Mouse (Mus musculus) limb, embryonic 11.5 days (tissue): ENCODE results near the gene Ergic1. TPM values are rescaled to one million over a fixed set of nuclear protein-coding genes. Genes with fewer than 3 reads are reported as not detected.

Experiments
- ATAC-seq: fragments of 200-750 bp; cut with Nextera tagmentation; 2 replicates; pipeline ENCODE4 v1.8.0; 2017; ENCODE audit warnings: low read depth; ENCODE audit not compliant: insufficient number of reproducible peaks, low FRiP score, low TSS enrichment
- DNase-seq: peaks from one replicate; pipeline ENCODE4 v3.0.0-alpha.2; 2015; ENCODE audit warnings: low spot score
- H3K27ac ChIP-seq: fragments of 300-500 bp; sonication (generic); replicated peaks from 2 replicates; pipeline ENCODE4 v1.5.1; 2014; ENCODE audit warnings: low read depth, mild to moderate bottlenecking, low read length
- H3K27me3 ChIP-seq: fragments of 300-500 bp; sonication (generic); 2 replicates; pipeline ENCODE4 v1.6.1; 2014; ENCODE audit warnings: mild to moderate bottlenecking, low read length, mixed read lengths; ENCODE audit not compliant: control insufficient read depth, insufficient read depth
- H3K36me3 ChIP-seq: fragments of 300-500 bp; sonication (generic); 2 replicates; pipeline ENCODE4 v1.6.1; 2014; ENCODE audit warnings: mild to moderate bottlenecking, low read length, moderate library complexity, mixed read lengths; ENCODE audit not compliant: control insufficient read depth, insufficient read depth
- H3K4me1 ChIP-seq: fragments of 300-500 bp; sonication (generic); 2 replicates; pipeline ENCODE4 v1.6.1; 2014; ENCODE audit warnings: low read length, mixed read lengths; ENCODE audit not compliant: control insufficient read depth, insufficient read depth
- H3K4me2 ChIP-seq: fragments of 300-500 bp; sonication (generic); 2 replicates; pipeline ENCODE4 v1.6.1; 2014; ENCODE audit warnings: low read depth, mild to moderate bottlenecking, moderate library complexity; ENCODE audit not compliant: severe bottlenecking
- H3K4me3 ChIP-seq: fragments of 300-500 bp; sonication (generic); 2 replicates; pipeline ENCODE4 v1.5.1; 2014; ENCODE audit warnings: low read depth, low read length
- H3K9ac ChIP-seq: fragments of 300-500 bp; sonication (generic); 2 replicates; pipeline ENCODE4 v1.6.1; 2014; ENCODE audit warnings: mild to moderate bottlenecking, low read length
- H3K9me3 ChIP-seq: fragments of 300-500 bp; sonication (generic); 2 replicates; pipeline ENCODE4 v1.6.1; 2016; ENCODE audit warnings: low read length; ENCODE audit not compliant: control insufficient read depth
- WGBS: fragments of 180-500 bp; shearing (Covaris S2); extraction: QIAGEN DNeasy Blood & Tissue Kit; methylation state at CpG from one replicate; pipeline ENCODE4 v1.1.7; 2014; 5-methylcytosine and 5-hydroxymethylcytosine counted together
- polyA plus RNA-seq: library from polyadenylated mRNA; unstranded; fragments of >200 nt; fragmentation: Nextera tagmentation; extraction: Ambion mirVana; gene quantifications from 2 replicates; pipeline ENCODE4 v1.2.1, GENCODE M21; 2014

The Ergic1 gene
- polyA plus RNA-seq, 1 experiment from 2014 or later: 143 TPM

DNA sequence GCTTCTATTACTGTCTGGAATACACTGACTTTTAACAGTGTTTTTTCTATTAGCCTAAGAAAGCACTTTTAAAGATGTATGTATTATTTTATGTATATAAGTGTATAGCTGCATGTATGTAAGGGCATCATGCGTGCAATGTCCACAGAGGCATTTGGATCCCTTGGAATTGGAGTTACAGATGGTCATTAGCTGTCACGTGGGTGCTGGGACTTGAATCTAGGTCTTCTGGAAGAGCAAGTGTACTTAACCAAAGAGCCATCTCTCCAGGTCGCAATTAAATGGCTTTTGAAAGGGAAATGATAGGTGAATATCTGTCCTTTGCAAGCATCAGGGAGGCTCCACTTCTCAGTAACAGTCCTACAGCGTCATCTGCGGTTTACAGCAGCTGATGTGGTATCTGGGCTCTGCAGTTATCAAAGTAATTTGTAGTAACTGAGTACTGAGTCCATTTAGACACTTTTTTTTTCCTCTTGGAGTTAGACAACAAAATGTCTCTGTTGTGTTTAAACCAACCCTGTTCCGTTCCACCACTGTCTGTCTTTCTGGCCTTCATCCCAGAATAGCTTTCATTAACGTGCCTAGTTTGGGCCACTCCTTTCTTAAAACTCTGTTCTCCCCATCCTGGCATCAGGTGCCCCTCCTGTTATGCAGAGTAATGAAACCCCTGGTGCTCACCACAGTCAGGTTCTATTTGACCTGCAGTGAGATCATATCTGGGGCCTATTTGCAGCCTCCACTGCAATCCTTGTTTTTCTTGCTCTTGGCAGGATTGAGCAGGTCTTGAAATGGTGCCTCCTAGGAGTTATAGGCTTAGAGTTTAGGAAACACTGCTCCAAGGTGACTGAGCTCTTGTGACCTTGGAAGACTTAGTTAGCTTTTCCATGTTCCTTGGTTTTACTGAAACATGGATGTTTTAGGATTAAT is 116.7 kb downstream of the Ergic1 start:
- no peak for DNase-seq
- ATAC-seq: no peak
- Histone ChIP-seq H3K27me3 (no peaks in the 10 kb centered on the region), H3K4me1 (no peaks in the 10 kb centered on the region), H3K9ac (no peak overlapping the region), H3K36me3 (no peaks in the 10 kb centered on the region; the same call in 1 of the 2 replicates), H3K9me3 (no peaks in the 10 kb centered on the region), H3K27ac (no peak overlapping the region), H3K4me2 (no peak overlapping the region), H3K4me3 (no peak overlapping the region)
- 91% methylated on average over 7 of the region's 7 CpGs for WGBS

DNA sequence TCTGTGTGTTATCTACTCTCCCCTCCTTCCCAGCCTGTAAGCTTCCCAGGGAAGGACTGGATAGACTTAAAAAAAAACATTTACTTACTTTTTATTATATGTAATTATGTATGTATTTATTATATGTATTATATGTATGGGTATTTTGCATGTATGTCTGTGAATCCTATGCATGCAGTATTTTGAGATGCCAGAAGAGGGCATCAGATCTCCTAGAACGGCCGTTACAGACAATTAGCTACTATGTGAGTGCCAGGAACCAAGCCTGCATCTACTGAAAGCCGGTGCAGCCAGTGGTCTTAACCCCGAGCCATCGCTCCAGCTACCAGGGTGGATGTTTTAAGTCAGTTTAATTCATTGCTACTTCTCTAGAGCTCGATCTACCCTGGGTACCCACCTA is 120.0 kb downstream of the Ergic1 start:
- H3K27me3 ChIP-seq: no peaks in the 10 kb centered on the region
- DNase-seq: no peak
- no peak overlapping the region for H3K27ac ChIP-seq
- H3K4me2 ChIP-seq: no peak overlapping the region
- no peak overlapping the region for H3K4me3 ChIP-seq
- H3K36me3 ChIP-seq: no peaks in the 10 kb centered on the region; the same call in 1 of the 2 replicates
- no peak for ATAC-seq
- WGBS: 89% methylated on average over 6 of the region's 6 CpGs
- H3K4me1 ChIP-seq: no peaks in the 10 kb centered on the region
- H3K9me3 ChIP-seq: no peaks in the 10 kb centered on the region
- H3K9ac ChIP-seq: no peak overlapping the region

DNA sequence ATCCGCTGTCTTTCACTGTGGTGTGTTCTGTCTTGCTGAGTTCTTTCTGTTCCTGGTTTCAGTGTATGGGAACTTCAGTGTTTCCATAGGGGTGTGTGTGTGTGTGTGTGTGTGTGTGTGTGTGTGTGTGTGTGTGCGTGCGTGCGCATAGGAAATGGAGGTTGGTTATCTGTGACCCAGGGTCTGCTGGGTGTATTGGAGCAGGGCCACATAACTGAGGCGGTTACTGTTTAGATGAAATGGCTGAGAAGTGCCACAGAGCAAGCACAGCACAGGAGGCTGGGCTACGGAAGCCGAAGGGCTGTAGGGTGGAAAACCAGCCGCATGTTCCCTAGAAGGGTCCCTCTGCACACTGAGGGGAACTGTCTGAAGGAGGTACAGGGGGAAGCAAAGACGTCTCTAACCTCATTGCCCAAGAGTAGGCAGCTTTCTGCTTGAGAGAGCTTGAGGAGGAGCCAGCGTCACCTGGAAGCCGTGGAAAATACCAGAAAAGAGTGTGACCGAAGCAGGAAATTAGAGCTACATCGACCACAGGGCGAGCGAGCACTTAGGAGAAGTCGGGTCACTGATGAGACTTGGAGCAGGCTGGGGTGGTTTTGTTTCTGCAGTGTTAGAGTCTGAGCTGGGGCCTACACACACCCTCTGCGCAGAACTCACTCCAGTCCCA is 125.2 kb downstream of the Ergic1 start:
- Histone ChIP-seq H3K27me3 (no peaks in the 10 kb centered on the region), H3K9ac (no peak overlapping the region), H3K4me1 (no peaks in the 10 kb centered on the region), H3K4me3 (no peak overlapping the region), H3K4me2 (no peak overlapping the region), H3K36me3 (no peaks in the 10 kb centered on the region), H3K9me3 (no peaks in the 10 kb centered on the region), H3K27ac (no peak overlapping the region)
- 90% methylated on average over 17 of the region's 17 CpGs for WGBS
- DNase-seq (no peak), ATAC-seq (no peak)

DNA sequence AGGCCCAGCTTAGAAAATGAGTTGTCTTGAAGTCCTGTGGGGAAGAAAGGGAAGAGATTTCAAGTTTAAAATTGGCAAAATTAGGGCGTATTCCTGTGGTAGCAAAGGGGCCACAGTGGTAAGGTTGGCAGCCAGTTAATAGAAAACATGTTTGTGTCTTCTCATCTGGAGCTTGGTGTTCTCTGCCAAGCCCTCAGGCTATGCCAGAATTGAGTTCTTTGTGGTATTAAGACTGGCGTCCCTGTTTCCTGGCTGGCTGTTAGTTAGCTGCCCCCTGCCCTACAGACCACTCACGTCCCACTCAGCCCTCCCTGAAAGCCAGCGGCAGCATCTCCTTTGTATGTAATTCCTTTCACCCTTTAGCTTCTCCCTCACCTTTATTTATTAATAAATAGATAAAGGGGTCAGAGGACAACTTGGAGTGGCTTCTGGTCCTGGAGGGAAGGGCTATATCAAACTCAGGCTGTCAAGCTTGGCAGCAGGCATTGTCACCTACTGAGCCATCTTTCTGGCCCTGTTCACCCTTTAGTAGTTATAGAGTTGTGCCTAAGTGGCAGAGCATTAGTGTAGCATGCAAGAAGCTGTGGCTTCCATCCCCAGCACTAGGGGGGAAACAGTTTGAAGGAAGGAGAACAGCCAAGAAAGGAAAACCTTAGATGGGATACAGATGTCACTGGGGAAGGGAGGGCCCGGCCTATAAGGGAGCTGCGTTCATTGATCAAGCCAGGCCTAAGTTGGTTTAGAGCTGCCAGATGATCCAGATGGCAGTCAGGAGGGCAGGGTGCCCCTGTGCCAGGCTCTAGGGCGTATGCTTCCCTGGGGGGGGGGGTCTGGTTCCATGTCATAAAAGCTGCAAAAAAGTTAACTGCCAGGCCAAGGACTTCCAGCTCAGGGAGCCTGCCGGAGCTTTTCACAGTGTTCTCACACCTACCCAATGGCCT is 127.8 kb downstream of the Ergic1 start:
- WGBS: 66% methylated on average over 8 of the region's 8 CpGs
- no peak overlapping the region for H3K4me3 ChIP-seq
- no peak for ATAC-seq
- no peak overlapping the region for H3K4me2 ChIP-seq
- H3K27ac ChIP-seq: no peak overlapping the region; the same call in 1 of the 2 replicates
- no peak overlapping the region for H3K9ac ChIP-seq
- DNase-seq: no peak
- no peaks in the 10 kb centered on the region for H3K36me3 ChIP-seq
- H3K4me1 ChIP-seq: no peaks in the 10 kb centered on the region
- H3K27me3 ChIP-seq: no peaks in the 10 kb centered on the region
- no peaks in the 10 kb centered on the region for H3K9me3 ChIP-seq

DNA sequence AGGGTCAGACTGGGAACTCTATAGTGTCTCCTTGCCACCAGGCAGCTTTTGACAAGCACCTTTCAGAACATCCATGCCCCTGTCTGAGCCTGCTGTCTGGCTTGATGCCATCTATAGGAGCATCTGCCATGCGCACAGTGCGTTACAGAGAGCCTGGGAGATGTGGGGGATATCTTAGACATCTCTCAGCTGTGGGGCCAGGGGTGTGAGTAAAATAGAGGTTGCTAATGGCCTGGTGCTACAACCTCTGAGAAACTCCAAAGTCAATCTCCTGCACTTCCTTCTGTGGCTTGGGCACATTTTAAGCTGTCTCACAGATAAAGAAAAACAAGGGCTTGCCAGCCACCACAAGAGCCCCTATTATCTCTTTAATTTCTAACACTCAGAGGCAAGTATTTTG is 128.5 kb downstream of the Ergic1 start:
- 96% methylated on average over 2 of the region's 2 CpGs for WGBS
- Histone ChIP-seq H3K27ac (no peak overlapping the region), H3K36me3 (no peaks in the 10 kb centered on the region), H3K4me3 (no peak overlapping the region), H3K4me2 (no peak overlapping the region), H3K4me1 (no peaks in the 10 kb centered on the region), H3K27me3 (no peaks in the 10 kb centered on the region), H3K9ac (no peak overlapping the region), H3K9me3 (no peaks in the 10 kb centered on the region)
- ATAC-seq (no peak), DNase-seq (no peak)

DNA sequence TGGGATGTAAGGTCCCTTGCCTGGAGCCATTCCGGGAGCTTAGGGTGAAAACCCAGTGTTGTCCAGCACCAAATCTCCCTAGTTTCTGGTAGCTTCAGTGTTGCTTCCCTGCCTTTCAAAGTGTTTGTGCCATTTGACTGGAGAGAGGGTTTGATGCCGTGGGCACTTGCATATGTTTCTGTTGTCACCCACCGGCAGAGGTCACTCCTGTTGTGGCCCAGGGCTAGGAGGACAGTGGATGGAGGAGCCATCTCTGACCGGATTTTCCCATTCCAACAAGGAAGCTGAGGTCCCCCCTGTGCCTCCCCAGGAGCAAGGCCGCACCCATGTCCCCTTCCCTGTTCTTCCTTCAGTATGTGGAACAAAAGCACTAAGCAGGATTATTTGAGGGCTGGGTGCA is 128.9 kb downstream of the Ergic1 start:
- no peaks in the 10 kb centered on the region for H3K9me3 ChIP-seq
- no peaks in the 10 kb centered on the region for H3K36me3 ChIP-seq
- DNase-seq (no peak), ATAC-seq (no peak)
- H3K4me1 ChIP-seq: no peaks in the 10 kb centered on the region
- no peak overlapping the region for H3K27ac ChIP-seq
- WGBS: 82% methylated on average over 5 of the region's 5 CpGs
- H3K4me3 ChIP-seq: no peak overlapping the region
- H3K9ac ChIP-seq: no peak overlapping the region
- no peaks in the 10 kb centered on the region for H3K27me3 ChIP-seq
- no peak overlapping the region for H3K4me2 ChIP-seq

DNA sequence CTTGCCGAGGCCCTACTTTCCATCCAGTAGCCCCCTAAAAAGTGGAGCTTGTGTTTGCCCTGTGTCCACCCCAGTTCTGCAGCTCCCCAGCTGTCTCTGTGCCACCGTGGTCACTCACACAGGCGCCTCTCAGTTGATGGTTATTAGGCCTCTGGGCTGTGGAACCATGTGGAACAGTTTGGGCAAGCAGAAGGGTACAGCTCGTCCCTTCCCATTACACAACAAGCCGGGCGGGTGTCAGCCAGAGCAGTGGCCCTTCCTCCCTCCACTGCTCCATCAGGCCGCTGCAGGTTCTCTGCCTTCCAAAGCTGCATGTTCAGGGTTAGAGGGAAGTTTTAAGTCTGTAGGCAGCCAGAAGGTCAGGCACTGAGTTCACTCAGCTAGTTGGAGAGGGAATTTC is 129.8 kb downstream of the Ergic1 start:
- DNase-seq: no peak
- ATAC-seq: no peak
- no peak overlapping the region for H3K4me2 ChIP-seq
- no peak overlapping the region for H3K9ac ChIP-seq
- no peak overlapping the region for H3K4me3 ChIP-seq
- 91% methylated on average over 7 of the region's 7 CpGs for WGBS
- no peak overlapping the region for H3K27ac ChIP-seq
- H3K9me3 ChIP-seq: no peaks in the 10 kb centered on the region
- no peaks in the 10 kb centered on the region; the same call in 1 of the 2 replicates for H3K36me3 ChIP-seq
- H3K4me1 ChIP-seq: no peaks in the 10 kb centered on the region
- H3K27me3 ChIP-seq: no peaks in the 10 kb centered on the region

DNA sequence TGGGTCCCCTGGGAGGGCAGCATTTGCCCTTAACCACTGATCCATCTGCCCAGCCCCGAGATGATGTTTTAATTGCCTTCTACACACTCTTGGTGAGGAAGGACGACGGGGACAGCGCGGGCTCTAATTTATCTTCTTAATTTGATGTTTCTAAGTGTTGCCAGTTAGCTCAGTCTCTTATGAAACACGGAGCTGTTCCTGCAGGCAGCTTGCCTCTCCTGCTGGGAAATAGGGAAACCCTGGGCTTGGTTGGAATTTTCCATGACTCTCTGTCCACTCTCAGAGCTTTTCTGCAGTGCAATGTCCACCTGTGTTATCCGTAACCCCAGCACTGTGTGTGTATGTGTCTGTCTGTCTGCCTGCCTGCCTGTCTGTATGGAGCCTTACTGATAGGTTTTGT is 132.1 kb downstream of the Ergic1 start:
- Histone ChIP-seq H3K4me1 (no peaks in the 10 kb centered on the region), H3K4me3 (no peak overlapping the region), H3K27me3 (no peaks in the 10 kb centered on the region), H3K9ac (no peak overlapping the region), H3K36me3 (no peaks in the 10 kb centered on the region; the same call in none of the 2 replicates), H3K27ac (no peak overlapping the region), H3K9me3 (no peaks in the 10 kb centered on the region), H3K4me2 (no peak overlapping the region)
- no peak for DNase-seq
- ATAC-seq: no peak
- 76% methylated on average over 7 of the region's 7 CpGs for WGBS
